14 mouse cellular contexts compared by ENCODE assay signal in genomic region chr4:41096169-41096568, GRCm38 (mm10). TPM values are rescaled to one million over a fixed set of nuclear protein-coding genes. Genes with fewer than 3 reads are reported as not detected.
DNase-seq lines count a peak whose midpoint lies in the region; ATAC-seq lines count a peak whose summit lies in the region.
"Had no signal": no experiment of that assay in that cellular context is flagged by ENCODE, and none has a peak within 500 bp of the region (broad histone marks: within the 10 kb centered on the region; RNA-seq: fewer than 3 reads in every experiment).

No protein-coding gene starts in this region.

- H3K4me1 ChIP-seq in liver, embryonic 13.5 days (replicated peaks) = peaks cover 65% of the 10 kb centered on the region
- H3K4me1 ChIP-seq in forebrain, embryonic 14.5 days (ENCODE audit: control insufficient read depth, insufficient read depth, low read length) = peaks cover 8% of the 10 kb centered on the region; the same call in 1 of the 2 replicates

- peak overlapping the region; percentile 61 for H3K27ac ChIP-seq in liver, embryonic 13.5 days
- no peak overlapping the region for H3K27ac ChIP-seq in forebrain, embryonic 14.5 days (ENCODE audit: low read depth, low read length)
- H3K27ac ChIP-seq: hindbrain, embryonic 14.5 days had no signal

- ATAC-seq in liver, embryonic 13.5 days (ENCODE audit: low read depth) = peak; percentile 8; the same call in 1 of the 2 replicates
- no peak for ATAC-seq in forebrain, embryonic 14.5 days
- ATAC-seq: Patski had no signal

- peaks cover 20% of the 10 kb centered on the region for H3K36me3 ChIP-seq in liver, embryonic 13.5 days
- no peaks in the 10 kb centered on the region for H3K36me3 ChIP-seq in forebrain, embryonic 14.5 days (ENCODE audit: control insufficient read depth, insufficient read depth, low read length)

- H3K9ac ChIP-seq in liver, embryonic 13.5 days = peak overlapping the region; percentile 79
- H3K9ac ChIP-seq in forebrain, embryonic 14.5 days (ENCODE audit: low read length) = no peak overlapping the region
- H3K9ac ChIP-seq: hindbrain, embryonic 14.5 days had no signal

- WGBS in liver, embryonic 13.5 days (ENCODE audit: insufficient replicate concordance) = 54% methylated on average over 8 of the region's 8 CpGs
- WGBS in forebrain, embryonic 14.5 days = 66% methylated on average over 8 of the region's 8 CpGs

- no peaks in the 10 kb centered on the region for H3K9me3 ChIP-seq in liver, embryonic 13.5 days (replicated peaks)
- H3K9me3 ChIP-seq in forebrain, embryonic 14.5 days (replicated peaks; ENCODE audit: control insufficient read depth, low read length) = no peaks in the 10 kb centered on the region

- DNase-seq in adrenal gland, postnatal 10 days = peak; percentile 37
- no peak for DNase-seq in adrenal gland, adult (ENCODE audit: inconsistent age in 2 of 2, low spot score in 1 of 2)
- peak; percentile 60 to 64 for DNase-seq in urinary bladder, adult 18-20 months (ENCODE audit: low spot score in 2 of 2)
- DNase-seq in urinary bladder, postnatal 10 days (ENCODE audit: low spot score) = no peak
- no peak for DNase-seq in liver, embryonic 13.5 days
- DNase-seq in embryo, embryonic 10.5 days (ENCODE audit: low spot score) = no peak
- no peak for DNase-seq in neural tube, embryonic 10.5 days (ENCODE audit: extremely low spot score, low spot score)
- DNase-seq in forebrain, embryonic 14.5 days (ENCODE audit: low spot score) = no peak
- DNase-seq: thymus, postnatal 14 days had no signal

- peak overlapping the region; percentile 89 for H3K4me2 ChIP-seq in liver, embryonic 13.5 days
- no peak overlapping the region for H3K4me2 ChIP-seq in forebrain, embryonic 14.5 days (ENCODE audit: low read length)
- H3K4me2 ChIP-seq: hindbrain, embryonic 14.5 days had no signal

- peak overlapping the region; percentile 65 for H3K4me3 ChIP-seq in liver, embryonic 13.5 days (replicated peaks)
- H3K4me3 ChIP-seq in forebrain, embryonic 14.5 days (ENCODE audit: low read depth, low read length) = no peak overlapping the region

- peaks cover 44% of the 10 kb centered on the region for H3K27me3 ChIP-seq in liver, embryonic 13.5 days
- peaks cover 9% of the 10 kb centered on the region; the same call in 1 of the 2 replicates for H3K27me3 ChIP-seq in forebrain, embryonic 14.5 days (replicated peaks; ENCODE audit: control insufficient read depth, insufficient read depth, low read length)
- H3K27me3 ChIP-seq: Patski had no signal

RNA-seq across cellular contexts. Expression of gene Aqp3, which starts 1.8 kb away (rescaled TPM):
- total RNA-seq in adrenal gland, postnatal 10 days (2021) = under 1 TPM; 0.63 to 0.76 TPM
- polyA plus RNA-seq in liver, embryonic 13.5 days (2015; fragmentation: Nextera tagmentation; extraction: Ambion mirVana) = 13.8 and 14.7 TPM in 2 replicates
- not detected in 2 replicates for polyA plus RNA-seq in forebrain, embryonic 14.5 days (2014; fragmentation: Nextera tagmentation; extraction: Ambion mirVana)
- total RNA-seq: gastrocnemius, adult 18-20 months had no signal
- polyA plus RNA-seq: cortical plate, adult 2 months had no signal

RNA-seq across cellular contexts. Expression of gene Nol6, which starts 28.1 kb away (rescaled TPM):
- total RNA-seq in adrenal gland, postnatal 10 days (2021) = 10 to 100 TPM; 35.7 to 41.3 TPM
- 11.6 and 15.2 TPM in 2 replicates for polyA plus RNA-seq in liver, embryonic 13.5 days (2015; fragmentation: Nextera tagmentation; extraction: Ambion mirVana)
- 23.8 and 32.6 TPM in 2 replicates for polyA plus RNA-seq in forebrain, embryonic 14.5 days (2014; fragmentation: Nextera tagmentation; extraction: Ambion mirVana)

RNA-seq across cellular contexts. Expression of gene Ube2r2, which starts 39.4 kb away (rescaled TPM):
- 100 to 1,000 TPM; 105 to 107 TPM for total RNA-seq in adrenal gland, postnatal 10 days (2021)
- polyA plus RNA-seq in liver, embryonic 13.5 days (2015; fragmentation: Nextera tagmentation; extraction: Ambion mirVana) = 38.9 and 39.9 TPM in 2 replicates
- 63.2 and 74.3 TPM in 2 replicates for polyA plus RNA-seq in forebrain, embryonic 14.5 days (2014; fragmentation: Nextera tagmentation; extraction: Ambion mirVana)

RNA-seq across cellular contexts. Expression of gene Aqp7, which starts 48.2 kb away (rescaled TPM):
- total RNA-seq in adrenal gland, postnatal 10 days (2021) = 10 to 100 TPM; 71.9 to 79.4 TPM
- polyA plus RNA-seq in liver, embryonic 13.5 days (2015; fragmentation: Nextera tagmentation; extraction: Ambion mirVana) = 1.2 and 1.4 TPM in 2 replicates
- not detected in 2 replicates for polyA plus RNA-seq in forebrain, embryonic 14.5 days (2014; fragmentation: Nextera tagmentation; extraction: Ambion mirVana)
- polyA plus RNA-seq: cortical plate, adult 2 months; hindbrain, embryonic 14.5 days; limb, embryonic 11.5 days had no signal

Comparison
In these comparisons a context has a peak if more than half of its experiments do, and no peak if none do; other contexts are left out.
1. DNase-seq: peak in adrenal gland, postnatal 10 days (single experiment) and urinary bladder, adult 18-20 months (2 of 2); none in adrenal gland, adult (0 of 2), urinary bladder, postnatal 10 days (single experiment), liver, embryonic 13.5 days (single experiment), embryo, embryonic 10.5 days (single experiment), neural tube, embryonic 10.5 days (single experiment) and forebrain, embryonic 14.5 days (single experiment).
2. RNA of gene Aqp3, which starts 1.8 kb away (polyA plus RNA-seq): 13.8 to 14.7 TPM in liver, embryonic 13.5 days; not detected in forebrain, embryonic 14.5 days; every median in the first group is over 10 times any median in the second.